Mouse (Mus musculus): Measurements from ENCODE around the gene Fmo5. TPM values are rescaled to one million over a fixed set of nuclear protein-coding genes. Genes with fewer than 3 reads are reported as not detected.

Gene Fmo5
- polyA plus RNA-seq, 1 experiment from 2014 or later: 0.94 TPM

DNA sequence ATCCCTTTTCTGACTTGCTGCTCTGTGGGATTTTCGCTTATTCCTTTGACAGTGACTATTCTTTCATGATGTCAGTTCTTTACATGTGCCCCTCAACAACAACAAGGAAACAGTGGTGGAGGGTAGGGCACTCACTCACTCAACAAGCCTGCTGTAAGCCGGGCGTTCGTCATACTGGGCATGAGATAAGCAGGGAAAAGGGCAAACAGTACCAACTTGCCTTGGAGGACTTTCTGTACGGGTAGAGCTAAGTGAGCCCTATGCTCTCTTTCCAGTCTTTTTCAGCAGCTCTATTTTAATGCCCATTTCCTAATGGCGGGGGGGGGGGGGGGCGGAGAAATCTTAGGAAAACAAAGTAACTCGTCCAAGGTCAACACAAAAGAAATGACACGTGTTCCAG lies 13.4 kb downstream of the Fmo5 start:
- Histone ChIP-seq H3K27ac (ENCODE audit: low read depth, low read length) (no peak overlapping the region), H3K4me3 (ENCODE audit: low read depth, low read length) (no peak overlapping the region), H3K4me2 (ENCODE audit: low read depth) (no peak overlapping the region), H3K9me3 (ENCODE audit: control insufficient read depth, low read length) (no peaks in the 10 kb centered on the region), H3K9ac (ENCODE audit: low read length) (no peak overlapping the region), H3K4me1 (ENCODE audit: control insufficient read depth, insufficient read depth, low read length) (no peaks in the 10 kb centered on the region), H3K27me3 (ENCODE audit: control insufficient read depth, insufficient read depth, low read length) (no peaks in the 10 kb centered on the region), H3K36me3 (ENCODE audit: control insufficient read depth, insufficient read depth, low read length) (no peaks in the 10 kb centered on the region)
- WGBS: 91% methylated on average over 9 of the region's 9 CpGs
- DNase-seq (ENCODE audit: low spot score) (no peak), ATAC-seq (ENCODE audit: insufficient read depth, low FRiP score, low TSS enrichment) (no peak)

- Histone ChIP-seq H3K27me3 (ENCODE audit: control insufficient read depth, insufficient read depth, low read length) (no peaks in the 10 kb centered on the region), H3K36me3 (ENCODE audit: control insufficient read depth, insufficient read depth, low read length) (no peaks in the 10 kb centered on the region), H3K9ac (ENCODE audit: low read length) (no peak overlapping the region), H3K4me1 (ENCODE audit: control insufficient read depth, insufficient read depth, low read length) (no peaks in the 10 kb centered on the region), H3K9me3 (ENCODE audit: control insufficient read depth, low read length) (no peaks in the 10 kb centered on the region), H3K4me2 (ENCODE audit: low read depth) (no peak overlapping the region), H3K27ac (ENCODE audit: low read depth, low read length) (no peak overlapping the region), H3K4me3 (ENCODE audit: low read depth, low read length) (no peak overlapping the region)
- 47% methylated on average over 1 of the region's 1 CpGs for WGBS
- ATAC-seq (ENCODE audit: insufficient read depth, low FRiP score, low TSS enrichment) (no peak), DNase-seq (ENCODE audit: low spot score) (no peak)
Observed at GRCm38 (mm10) chr3:97648518-97648917, 19.9 kb downstream of the Fmo5 start.

GRCm38 (mm10) chr3:97649022-97649421 lies 20.4 kb downstream of the Fmo5 start:
- Histone ChIP-seq H3K4me2 (ENCODE audit: low read depth) (no peak overlapping the region), H3K9ac (ENCODE audit: low read length) (no peak overlapping the region), H3K9me3 (ENCODE audit: control insufficient read depth, low read length) (no peaks in the 10 kb centered on the region), H3K36me3 (ENCODE audit: control insufficient read depth, insufficient read depth, low read length) (no peaks in the 10 kb centered on the region), H3K27ac (ENCODE audit: low read depth, low read length) (no peak overlapping the region), H3K27me3 (ENCODE audit: control insufficient read depth, insufficient read depth, low read length) (no peaks in the 10 kb centered on the region), H3K4me3 (ENCODE audit: low read depth, low read length) (no peak overlapping the region), H3K4me1 (ENCODE audit: control insufficient read depth, insufficient read depth, low read length) (no peaks in the 10 kb centered on the region)
- 61% methylated on average over 3 of the region's 3 CpGs for WGBS
- ATAC-seq (ENCODE audit: insufficient read depth, low FRiP score, low TSS enrichment) (no peak), DNase-seq (ENCODE audit: low spot score) (no peak)

DNA sequence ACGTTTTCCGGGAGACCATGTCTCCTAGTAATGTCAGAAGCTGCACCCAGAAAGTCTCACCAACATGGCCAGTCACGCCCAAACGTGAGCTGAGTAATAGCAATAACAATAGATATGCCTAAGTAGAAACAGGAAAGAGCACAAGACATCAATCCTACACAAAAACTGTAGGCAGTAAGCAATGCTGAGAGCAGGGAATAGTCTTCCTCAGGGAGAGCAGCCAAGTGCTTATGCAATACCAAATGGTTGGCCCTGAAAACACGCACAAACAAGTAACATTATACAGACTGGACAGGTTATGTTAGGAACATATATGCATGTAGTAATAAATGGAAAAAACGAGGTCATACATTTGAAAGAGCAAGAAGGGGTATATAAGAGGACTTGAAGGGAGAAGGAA lies 20.9 kb downstream of the Fmo5 start:
- Histone ChIP-seq H3K4me3 (ENCODE audit: low read depth, low read length) (no peak overlapping the region), H3K4me2 (ENCODE audit: low read depth) (no peak overlapping the region), H3K4me1 (ENCODE audit: control insufficient read depth, insufficient read depth, low read length) (no peaks in the 10 kb centered on the region)

GRCm38 (mm10) chr3:97651604-97652003 lies 23.0 kb downstream of the Fmo5 start:
- Histone ChIP-seq H3K4me1 (ENCODE audit: control insufficient read depth, insufficient read depth, low read length) (no peaks in the 10 kb centered on the region), H3K9me3 (ENCODE audit: control insufficient read depth, low read length) (no peaks in the 10 kb centered on the region), H3K27me3 (ENCODE audit: control insufficient read depth, insufficient read depth, low read length) (no peaks in the 10 kb centered on the region), H3K27ac (ENCODE audit: low read depth, low read length) (no peak overlapping the region), H3K9ac (ENCODE audit: low read length) (no peak overlapping the region), H3K4me3 (ENCODE audit: low read depth, low read length) (no peak overlapping the region), H3K36me3 (ENCODE audit: control insufficient read depth, insufficient read depth, low read length) (no peaks in the 10 kb centered on the region), H3K4me2 (ENCODE audit: low read depth) (no peak overlapping the region)
- 85% methylated on average over 10 of the region's 10 CpGs for WGBS
- ATAC-seq (ENCODE audit: insufficient read depth, low FRiP score, low TSS enrichment) (no peak), DNase-seq (ENCODE audit: low spot score) (no peak)

More for the DNA sequence above, 20.9 kb downstream of the Fmo5 start:
- H3K9ac ChIP-seq (ENCODE audit: low read length): no peak overlapping the region
- H3K27me3 ChIP-seq (ENCODE audit: control insufficient read depth, insufficient read depth, low read length): no peaks in the 10 kb centered on the region
- ATAC-seq (ENCODE audit: insufficient read depth, low FRiP score, low TSS enrichment): no peak
- H3K27ac ChIP-seq (ENCODE audit: low read depth, low read length): no peak overlapping the region
- H3K36me3 ChIP-seq (ENCODE audit: control insufficient read depth, insufficient read depth, low read length): no peaks in the 10 kb centered on the region
- no peaks in the 10 kb centered on the region for H3K9me3 ChIP-seq (ENCODE audit: control insufficient read depth, low read length)
- WGBS: 79% methylated on average over 6 of the region's 6 CpGs
- DNase-seq (ENCODE audit: low spot score): no peak

GRCm38 (mm10) chr3:97653781-97654180 lies 25.2 kb downstream of the Fmo5 start:
- 92% methylated on average over 5 of the region's 5 CpGs for WGBS
- Histone ChIP-seq H3K27me3 (ENCODE audit: control insufficient read depth, insufficient read depth, low read length) (no peaks in the 10 kb centered on the region), H3K27ac (ENCODE audit: low read depth, low read length) (no peak overlapping the region), H3K36me3 (ENCODE audit: control insufficient read depth, insufficient read depth, low read length) (no peaks in the 10 kb centered on the region), H3K4me1 (ENCODE audit: control insufficient read depth, insufficient read depth, low read length) (peaks cover 4% of the 10 kb centered on the region), H3K4me2 (ENCODE audit: low read depth) (no peak overlapping the region), H3K9me3 (ENCODE audit: control insufficient read depth, low read length) (no peaks in the 10 kb centered on the region), H3K9ac (ENCODE audit: low read length) (no peak overlapping the region), H3K4me3 (ENCODE audit: low read depth, low read length) (no peak overlapping the region)
- DNase-seq (ENCODE audit: low spot score) (no peak), ATAC-seq (ENCODE audit: insufficient read depth, low FRiP score, low TSS enrichment) (no peak)

- no peak for DNase-seq (ENCODE audit: low spot score)
- H3K9me3 ChIP-seq (ENCODE audit: control insufficient read depth, low read length): no peaks in the 10 kb centered on the region
- WGBS: 82% methylated on average over 8 of the region's 8 CpGs
- no peak overlapping the region for H3K9ac ChIP-seq (ENCODE audit: low read length)
- no peak overlapping the region for H3K4me2 ChIP-seq (ENCODE audit: low read depth)
- H3K4me1 ChIP-seq (ENCODE audit: control insufficient read depth, insufficient read depth, low read length): peaks cover 10% of the 10 kb centered on the region
- no peak for ATAC-seq (ENCODE audit: insufficient read depth, low FRiP score, low TSS enrichment)
- H3K27ac ChIP-seq (ENCODE audit: low read depth, low read length): no peak overlapping the region
- no peaks in the 10 kb centered on the region for H3K36me3 ChIP-seq (ENCODE audit: control insufficient read depth, insufficient read depth, low read length)
- H3K4me3 ChIP-seq (ENCODE audit: low read depth, low read length): no peak overlapping the region
- H3K27me3 ChIP-seq (ENCODE audit: control insufficient read depth, insufficient read depth, low read length): no peaks in the 10 kb centered on the region
Observed at GRCm38 (mm10) chr3:97654901-97655300, 26.3 kb downstream of the Fmo5 start.

- H3K27ac ChIP-seq (ENCODE audit: low read depth, low read length): no peak within 1 kb of the TSS
- peaks cover 10% of the 10 kb centered on the region for H3K4me1 ChIP-seq (ENCODE audit: control insufficient read depth, insufficient read depth, low read length)
- peak within 1 kb of the TSS; percentile 70 for H3K9ac ChIP-seq (ENCODE audit: low read length)
- WGBS: 4% methylated on average over 46 of the region's 51 CpGs
- DNase-seq (ENCODE audit: low spot score): peak; percentile 99
- peak; percentile 94 for ATAC-seq (ENCODE audit: insufficient read depth, low FRiP score, low TSS enrichment)
- no peaks in the 10 kb centered on the region for H3K36me3 ChIP-seq (ENCODE audit: control insufficient read depth, insufficient read depth, low read length)
- H3K4me2 ChIP-seq (ENCODE audit: low read depth): peak within 1 kb of the TSS; percentile 70
- H3K27me3 ChIP-seq (ENCODE audit: control insufficient read depth, insufficient read depth, low read length): no peaks in the 10 kb centered on the region
- H3K4me3 ChIP-seq (ENCODE audit: low read depth, low read length): peak within 1 kb of the TSS; percentile 69
- H3K9me3 ChIP-seq (ENCODE audit: control insufficient read depth, low read length): no peaks in the 10 kb centered on the region
Observed at GRCm38 (mm10) chr3:97657655-97658411, 29.2 kb downstream of the Fmo5 start, which contains the start of gene Prkab2. TSS of gene Prkab2 (plus strand) at chr3:97658193.
